Mouse (Mus musculus) fibroblast of lung, adult 2 months (primary cell): ENCODE results near the gene Frs3.
"Not testable (repeated sequence)": the region's sequence is repeated elsewhere in the genome, so short reads cannot be mapped to it uniquely, and the experiment has no call there.

ENCODE experiments used
- DNase-seq: peaks from one replicate; pipeline ENCODE4 v3.0.0-alpha.2; 2011; ENCODE audit warnings: low read depth

The Frs3 gene

DNA sequence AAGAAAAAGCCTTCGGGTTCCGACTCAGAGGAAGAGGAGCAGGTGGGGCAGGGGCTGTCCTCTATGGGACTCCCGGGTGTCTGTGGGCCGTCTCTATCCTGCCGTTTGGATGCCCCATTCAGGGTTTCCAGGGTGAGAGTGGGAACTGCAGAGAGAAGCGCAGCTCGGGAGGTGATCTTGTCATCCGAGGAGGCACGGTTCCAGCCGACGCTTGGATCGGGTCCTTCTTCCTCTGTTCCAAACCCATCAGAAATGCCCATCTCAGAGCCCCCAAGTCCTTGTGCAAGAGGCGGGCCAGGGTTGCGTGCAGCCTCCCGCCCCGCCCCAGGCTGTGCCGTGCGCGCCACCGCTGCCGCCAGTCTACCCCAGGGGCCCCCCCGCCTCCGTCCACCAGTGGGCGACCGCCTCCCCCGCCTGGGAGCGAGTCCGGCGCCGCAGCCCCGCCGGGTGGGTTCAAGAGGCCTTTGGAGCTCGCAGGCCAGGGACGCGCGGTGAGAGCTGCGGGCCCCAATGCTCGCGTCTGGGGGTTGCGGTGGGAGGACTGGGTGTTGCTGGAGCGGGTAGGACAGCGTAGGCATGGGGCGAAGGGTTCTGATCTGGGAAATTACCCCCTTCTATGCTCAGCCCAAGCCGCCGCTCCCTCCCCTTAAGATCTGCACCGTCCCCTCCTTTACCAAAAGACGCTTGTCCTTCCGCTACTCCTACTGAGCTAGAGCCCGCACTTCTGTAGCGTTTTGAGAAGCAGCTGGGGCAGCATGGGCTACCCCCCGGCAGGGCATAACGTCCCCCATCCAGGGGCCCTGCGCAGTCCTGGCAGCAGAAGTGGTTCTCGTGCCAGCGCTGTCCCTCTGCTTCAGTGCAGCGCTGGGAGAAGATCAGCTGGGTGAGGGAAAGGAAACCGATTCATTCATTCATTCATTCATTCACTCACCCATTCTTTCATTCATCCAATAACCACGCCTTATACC lies at the start of gene Frs3:
TSS of gene Frs3 (plus strand) at position 423 of the 968 bp plus-strand sequence.
- DNase-seq = no peak

DNA sequence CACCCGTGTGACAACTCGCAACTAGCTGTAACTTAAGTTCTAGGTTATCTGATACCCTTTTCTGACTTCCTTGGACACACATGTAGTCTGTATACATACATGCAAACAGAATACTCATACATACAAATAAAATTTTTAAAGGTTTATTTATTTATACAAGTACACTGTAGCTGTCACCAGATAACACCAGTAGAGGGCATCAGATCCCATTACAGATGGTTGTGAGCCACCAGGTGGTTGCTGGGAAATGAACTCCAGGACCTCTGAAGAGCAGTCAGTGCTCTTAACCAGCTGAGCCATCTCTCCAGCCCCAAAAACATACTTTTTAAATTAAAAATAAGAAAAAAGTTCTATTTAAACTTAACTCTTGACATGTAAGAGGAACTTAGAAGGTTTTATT lies 45.8 kb upstream of the Frs3 start:
- no peak for DNase-seq

DNA sequence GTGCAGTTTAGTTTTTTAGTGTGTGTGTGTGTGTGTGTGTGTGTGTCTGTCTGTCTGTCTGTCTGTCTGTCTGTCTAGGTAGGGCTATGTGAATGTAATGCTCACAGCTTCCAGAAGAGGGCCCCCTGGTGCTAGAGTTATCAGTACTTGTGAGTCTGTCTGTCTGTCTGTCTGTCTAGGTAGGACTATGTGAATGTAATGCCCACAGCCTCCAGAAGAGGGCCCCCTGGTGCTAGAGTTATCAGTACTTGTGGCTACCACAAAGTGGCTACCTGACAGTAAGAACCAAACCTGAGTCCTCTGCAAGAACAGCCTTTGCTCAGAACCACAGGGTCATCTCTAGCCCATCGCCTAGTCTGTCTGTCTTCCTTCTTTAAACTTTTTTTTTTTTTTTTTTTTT lies 42.1 kb upstream of the Frs3 start:
- DNase-seq = peak; percentile 41

DNA sequence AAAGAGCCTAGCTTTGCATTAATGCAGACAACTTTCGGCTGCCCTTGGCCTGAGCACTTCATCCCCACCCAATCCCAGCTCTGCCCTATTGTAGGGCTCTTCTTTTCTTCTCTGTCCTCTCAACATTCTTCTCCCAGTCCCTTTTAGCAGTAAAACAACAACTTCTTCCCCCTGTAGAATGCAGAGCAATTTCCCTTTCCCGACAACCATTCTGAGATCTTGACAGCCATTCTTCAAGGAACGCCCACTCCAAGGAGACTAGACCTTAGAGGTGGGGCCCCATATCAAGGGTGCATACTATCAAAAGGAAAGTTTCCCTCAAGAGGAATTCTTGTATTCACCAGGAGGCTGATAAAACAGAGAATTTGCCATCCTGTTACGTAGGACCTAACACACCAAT lies 39.9 kb upstream of the Frs3 start:
- no peak for DNase-seq

DNA sequence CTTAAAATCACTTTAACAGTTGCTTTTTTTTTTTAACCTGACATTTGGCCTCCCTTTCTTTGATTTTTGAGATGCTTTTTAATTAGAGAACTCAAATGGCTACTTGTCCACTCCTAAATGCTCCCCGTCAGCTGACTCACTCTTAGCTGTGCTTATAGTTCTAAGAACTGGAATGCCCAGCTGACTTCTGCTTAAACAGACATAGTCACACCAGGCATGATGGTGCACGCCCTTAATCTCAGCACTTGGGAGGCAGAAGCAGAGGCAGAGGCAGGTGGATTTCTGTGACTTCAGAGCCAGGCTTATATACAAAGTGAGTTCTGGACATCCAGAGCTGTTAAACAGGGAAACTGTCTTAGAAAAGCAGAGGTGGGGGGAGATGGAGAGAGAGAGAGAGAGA lies 36.9 kb upstream of the Frs3 start:
- DNase-seq = no peak

DNA sequence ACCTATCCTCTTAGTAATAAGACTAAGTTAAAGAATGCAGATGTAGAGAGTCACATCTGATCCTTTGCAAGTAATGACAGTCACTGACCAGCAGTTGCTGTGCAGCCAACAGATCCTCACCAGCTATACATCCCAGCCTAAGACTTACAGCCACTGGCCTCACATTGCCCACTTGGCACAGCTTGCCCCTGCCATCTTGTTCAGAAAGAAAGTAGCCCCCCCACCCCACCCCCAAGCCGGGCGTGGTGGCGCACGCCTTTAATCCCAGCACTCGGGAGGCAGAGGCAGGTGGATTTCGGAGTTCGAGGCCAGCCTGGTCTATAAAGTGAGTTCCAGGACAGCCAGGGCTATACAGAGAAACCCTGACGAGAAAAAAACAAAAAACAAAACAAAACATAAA lies 34.5 kb upstream of the Frs3 start:
- not testable (repeated sequence) for DNase-seq

DNA sequence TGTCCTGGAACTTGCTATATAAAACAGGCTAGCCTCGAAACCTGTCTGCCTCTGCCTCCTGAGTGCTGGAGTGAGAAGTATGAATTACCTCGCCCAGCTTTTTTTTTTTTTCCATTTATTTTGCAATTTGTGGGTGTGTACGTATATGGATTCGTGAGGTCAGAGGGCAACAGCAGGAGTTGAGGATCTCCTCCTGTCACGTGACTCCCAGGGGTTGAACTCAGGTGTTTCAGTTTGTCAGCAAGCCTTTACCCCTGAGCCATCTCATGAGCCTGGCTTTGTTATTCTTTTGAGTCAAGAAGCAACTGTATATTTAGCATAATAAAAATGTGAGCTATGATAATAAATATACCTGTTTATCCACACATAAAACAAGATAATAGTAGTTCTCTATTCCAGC lies 33.1 kb upstream of the Frs3 start:
- DNase-seq = no peak

DNA sequence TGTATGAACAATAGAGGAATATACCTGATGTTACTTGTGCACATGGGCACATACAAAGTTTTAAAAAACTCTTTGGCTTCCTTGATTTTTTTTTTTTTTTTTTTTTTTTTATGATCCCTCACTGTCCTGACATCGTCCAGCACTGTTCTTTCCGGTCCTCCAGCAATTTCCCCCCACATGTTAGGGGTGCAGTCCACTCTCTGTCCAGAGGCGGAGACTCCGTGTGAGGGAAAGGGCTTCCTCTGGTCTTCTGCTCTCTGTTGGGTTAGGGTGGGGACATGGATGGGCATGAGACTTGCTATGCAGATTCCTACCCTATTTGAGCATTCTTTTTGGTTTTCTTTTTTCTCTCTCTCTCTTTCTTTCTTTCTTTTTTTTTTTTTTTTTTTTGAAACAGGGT lies 30.9 kb upstream of the Frs3 start:
- no peak for DNase-seq

DNA sequence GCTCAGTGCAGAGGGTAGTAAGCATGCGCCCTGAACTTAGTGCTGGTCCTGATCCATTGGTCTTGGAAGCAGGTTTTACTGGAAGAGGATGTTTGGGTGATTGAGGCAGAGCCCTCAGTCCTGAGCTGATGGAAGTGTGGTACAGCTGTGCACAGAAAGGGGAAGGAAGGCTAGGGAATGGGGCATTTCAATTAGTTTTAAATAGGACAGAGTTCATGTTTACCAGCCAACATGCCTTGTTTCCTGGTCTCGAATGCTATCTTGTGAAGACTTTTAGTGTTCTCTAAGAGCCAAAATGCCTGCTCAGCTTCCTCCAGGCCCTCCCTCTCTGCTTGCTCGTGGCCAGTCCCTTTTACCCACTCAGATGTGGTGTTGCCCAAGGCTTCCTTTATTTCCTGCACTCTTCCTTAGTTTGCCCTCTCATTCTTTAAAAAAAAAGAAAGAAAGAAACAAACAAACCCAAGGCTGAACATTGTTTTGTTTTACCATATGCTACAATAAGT lies 30.0 kb upstream of the Frs3 start:
- DNase-seq = no peak

DNA sequence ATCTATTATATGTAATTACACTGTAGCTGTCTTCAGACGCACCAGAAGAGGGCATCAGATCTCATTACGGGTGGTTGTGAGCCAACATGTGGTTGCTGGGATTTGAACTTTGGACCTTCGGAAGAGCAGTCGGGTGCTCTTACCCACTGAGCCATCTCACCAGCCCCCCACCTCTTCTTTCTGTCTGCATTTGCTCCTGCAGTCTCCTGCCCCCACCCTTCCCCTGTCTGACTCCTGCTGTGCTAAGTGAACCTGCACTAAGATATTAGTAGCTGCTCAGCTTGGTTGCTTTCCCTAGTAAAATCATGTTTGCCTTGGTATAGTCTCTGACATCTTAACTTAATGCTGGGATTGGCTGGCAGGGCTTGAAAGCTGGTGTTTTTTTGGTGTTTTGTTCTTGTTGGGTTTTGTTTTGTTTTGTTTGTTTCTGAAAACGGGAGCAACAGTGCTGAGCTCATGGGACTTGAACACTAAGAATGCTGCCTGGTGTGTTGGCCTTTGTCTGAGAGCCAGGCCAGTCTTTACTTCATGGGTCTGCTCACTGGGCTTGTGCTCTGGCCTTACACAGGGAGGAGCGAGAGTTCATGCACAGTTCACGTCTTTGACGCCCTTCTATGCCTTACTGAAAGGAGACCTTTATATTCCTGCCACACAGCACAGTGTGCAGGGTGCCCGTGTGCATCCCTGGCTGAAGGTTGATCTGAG lies 25.7 kb upstream of the Frs3 start:
- no peak for DNase-seq

DNA sequence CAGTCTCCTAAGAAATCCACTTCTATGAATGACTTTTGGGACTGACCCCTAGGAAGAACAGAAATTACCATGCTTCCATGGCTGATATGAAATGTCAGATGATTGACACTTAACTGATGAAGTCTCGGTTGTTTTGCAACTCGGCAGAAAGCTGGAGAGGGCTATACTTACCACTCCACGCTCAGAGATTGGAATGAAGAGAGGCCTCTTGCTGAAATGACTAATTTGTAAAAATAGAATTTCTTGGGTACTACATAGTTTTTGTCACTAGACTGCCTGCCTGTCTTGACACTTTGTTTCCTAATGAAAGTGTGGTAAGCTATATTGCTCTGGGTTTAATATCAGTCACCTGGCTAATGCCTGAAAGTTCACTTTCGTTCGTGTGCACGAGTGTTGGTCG lies 24.4 kb upstream of the Frs3 start:
- no peak for DNase-seq

DNA sequence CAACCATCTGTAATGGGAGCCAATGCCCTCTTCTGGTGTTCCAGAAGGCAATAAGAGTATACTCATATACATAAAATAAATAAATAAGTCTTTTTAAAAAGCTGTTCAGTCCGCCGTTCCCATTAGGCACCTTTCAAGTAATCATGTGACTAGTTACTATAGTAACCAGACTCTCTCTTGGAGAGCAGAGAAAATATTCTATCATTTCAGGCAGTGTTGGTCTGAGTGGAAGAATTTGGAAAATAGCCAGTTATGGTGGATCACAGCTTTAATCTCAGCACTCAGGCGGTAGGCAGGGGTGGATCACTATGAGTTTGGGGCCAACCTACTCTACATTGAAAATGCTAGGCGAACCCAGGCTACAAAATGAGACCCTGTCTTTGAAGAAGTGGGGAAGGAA lies 19.7 kb upstream of the Frs3 start:
- DNase-seq = no peak

DNA sequence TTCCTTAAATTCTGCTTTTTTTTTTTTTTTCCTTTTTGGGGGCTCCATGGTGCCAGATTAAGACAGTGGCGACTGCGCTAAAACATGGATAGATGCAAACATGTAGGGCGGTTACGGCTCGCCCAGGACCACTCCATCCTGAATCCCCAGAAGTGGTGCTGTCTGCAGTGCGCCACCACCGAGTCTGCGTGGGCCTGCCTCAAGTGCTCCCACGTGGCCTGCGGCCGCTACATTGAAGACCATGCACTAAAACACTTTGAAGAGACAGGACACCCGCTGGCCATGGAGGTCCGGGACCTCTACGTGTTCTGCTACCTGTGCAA lies 16.9 kb upstream of the Frs3 start:
- DNase-seq = no peak

DNA sequence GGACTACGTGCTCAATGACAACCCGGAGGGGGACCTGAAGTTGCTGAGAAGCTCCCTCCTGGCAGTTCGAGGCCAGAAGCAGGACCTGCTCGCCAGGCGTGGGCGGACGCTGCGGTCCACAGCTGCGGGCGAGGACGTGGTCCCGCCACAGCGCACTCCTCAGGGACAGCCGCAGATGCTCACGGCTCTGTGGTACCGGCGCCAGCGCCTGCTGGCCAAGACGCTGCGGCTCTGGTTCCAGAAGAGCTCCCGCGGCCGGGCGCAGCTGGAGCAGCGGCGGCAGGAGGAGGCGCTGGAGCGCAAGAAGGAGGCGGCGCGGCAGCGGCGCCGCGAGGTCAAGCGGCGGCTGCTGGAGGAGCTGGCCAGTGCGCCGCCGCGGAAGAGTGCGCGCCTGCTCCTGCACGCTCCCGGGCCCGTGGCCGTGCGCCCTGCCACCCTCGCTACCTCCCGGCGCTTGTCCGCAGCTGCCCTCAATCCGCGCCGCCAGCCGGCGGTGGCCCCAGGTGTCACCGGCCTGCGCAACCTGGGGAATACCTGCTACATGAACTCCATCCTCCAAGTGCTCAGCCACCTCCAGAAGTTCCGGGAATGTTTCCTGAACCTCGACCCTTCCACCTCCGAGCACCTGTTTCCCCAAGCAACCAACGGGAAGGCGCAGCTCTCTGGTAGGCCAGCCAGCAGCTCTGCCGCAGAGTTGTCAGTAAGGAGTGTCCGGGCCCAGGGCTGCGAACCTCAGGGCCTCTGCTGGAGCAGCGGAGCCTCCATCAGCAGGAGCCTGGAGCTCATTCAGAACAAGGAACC lies 16.3 kb upstream of the Frs3 start:
- no peak for DNase-seq

DNA sequence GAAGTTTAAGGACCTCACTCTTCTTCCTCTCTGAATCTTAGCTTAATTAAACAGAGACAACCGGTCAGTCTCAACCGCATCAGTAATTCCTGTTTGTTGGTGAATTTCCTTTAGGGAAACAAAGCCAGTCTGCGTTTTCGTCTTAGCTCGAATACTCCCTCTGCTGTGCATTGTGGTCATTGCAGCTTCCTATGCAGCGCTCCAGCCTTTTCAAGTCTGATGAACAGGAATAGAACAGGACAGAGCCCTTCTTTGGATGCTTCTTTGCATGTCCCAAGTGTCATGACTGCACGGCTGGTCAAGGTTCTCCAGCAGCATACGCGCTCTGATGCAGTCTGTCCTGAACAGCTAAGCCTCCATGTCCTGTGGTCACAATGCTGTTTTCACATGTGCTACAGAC lies 12.2 kb upstream of the Frs3 start:
- DNase-seq = peak; percentile 51

DNA sequence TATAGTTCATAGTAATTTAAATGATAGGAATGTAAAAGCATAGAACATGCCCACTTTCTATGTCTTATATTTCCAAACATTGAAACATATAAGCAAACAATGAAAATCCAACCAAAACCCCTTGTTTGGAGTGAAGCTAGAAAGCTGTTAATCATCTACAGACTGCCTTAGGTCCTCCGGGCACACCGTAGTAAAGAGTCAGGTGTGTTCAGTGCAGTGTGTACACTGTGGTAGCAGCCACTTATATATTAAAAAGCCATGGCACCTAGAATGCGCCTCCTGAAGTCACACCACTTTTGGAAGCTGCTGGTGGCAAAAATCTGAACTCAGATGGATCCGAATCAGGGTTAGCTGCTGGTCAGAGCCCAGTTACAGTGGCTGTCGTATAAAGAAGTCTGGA lies 10.6 kb upstream of the Frs3 start:
- DNase-seq = no peak

DNA sequence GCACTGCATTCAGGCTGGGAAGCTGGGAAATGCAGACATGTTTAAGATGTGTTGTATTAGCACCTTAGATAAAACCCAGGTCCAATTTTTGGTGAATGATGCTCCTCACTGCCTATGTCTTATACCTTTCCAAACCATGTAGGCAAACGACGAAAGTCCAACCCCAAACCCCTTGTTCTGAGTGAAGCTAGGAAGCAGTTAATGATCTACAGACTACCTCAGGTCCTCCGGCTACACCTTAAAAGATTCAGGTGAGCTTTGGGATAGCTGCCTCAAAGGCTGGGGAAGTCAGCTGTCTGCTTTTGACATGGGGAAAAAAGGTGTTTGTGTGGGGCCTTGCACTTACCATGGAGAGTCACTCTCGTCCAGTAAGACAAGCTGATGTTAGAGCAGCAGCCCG lies 10.1 kb upstream of the Frs3 start:
- DNase-seq = no peak

DNA sequence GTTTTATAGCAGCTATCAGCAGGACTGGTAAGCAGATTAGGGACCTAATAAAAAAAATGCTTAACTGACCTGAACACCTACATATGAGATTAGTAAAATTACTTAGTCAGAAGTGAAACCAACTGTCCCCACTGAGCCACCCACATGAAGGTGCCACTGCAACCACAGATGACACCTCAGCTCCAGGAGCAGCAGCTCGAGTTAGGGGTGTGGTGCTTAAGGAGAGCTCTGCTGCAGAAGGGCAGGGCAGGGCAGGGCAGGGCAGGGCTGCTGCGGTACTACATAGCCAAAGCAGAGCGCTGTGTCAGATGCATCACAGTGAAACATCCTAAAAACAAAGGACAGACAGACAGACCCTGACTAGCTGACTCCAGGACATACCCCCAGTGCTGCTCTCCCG lies 6.0 kb upstream of the Frs3 start:
- DNase-seq = no peak

DNA sequence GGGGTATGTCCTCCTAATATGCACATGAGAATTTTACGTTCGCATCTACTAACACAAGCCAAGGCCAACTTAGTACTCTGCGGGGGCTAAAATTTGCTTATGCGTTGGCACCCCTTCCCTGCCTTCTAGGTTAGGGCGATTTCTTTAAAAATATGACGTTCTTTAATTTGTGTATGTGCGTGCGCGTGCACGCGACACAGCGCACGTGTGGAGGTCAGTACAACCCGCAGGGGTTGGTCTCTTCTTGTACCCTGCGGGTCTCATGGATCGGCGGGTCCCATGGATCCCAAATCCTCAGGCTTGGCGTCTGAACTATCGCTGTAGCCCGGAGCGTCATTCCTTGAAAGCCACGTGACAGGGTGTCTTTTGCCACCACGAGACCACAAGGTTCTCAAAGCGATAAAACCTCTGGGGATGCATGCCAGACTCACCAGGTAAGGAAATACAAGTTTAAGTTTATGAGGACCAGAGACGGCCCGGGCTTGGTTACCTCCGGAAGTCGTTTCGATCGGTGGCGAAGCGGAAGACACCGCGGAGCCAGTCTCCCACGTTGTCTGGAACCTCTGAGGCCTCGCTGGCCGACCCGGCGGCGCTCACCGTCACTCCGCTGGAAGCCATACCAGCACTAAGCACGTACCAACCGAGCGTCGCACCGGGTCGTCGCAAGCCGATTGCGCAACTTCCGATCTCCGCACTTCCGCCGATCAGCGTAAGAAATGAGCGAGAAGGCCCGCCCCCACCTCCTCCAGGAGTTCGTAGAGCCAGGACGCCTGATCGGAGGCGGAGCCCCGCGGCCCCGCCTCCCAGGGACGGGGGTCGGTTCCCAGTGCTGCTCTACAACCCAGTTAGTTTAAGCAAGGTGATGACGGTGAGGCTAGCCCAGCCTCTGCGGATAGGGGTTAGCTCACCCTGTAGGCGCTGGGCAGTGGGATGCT lies 1.2 kb upstream of the Frs3 start:
- peak; percentile 91 for DNase-seq

DNA sequence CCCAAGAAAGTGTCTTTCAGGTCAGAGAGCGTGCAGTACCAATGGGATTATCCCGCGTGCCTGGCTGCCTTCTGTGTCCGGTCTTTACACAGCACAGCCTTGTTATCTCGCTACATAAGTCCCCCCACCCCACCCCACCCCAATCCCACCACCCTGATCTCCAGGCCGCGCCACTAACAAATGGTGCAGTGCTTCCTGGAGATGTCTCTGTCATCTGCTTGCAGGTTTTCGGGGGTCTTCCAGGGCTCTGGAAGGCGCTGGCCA lies 554 bp upstream of the Frs3 start, which contains the start of gene Tomm6:
TSS of gene Tomm6 (minus strand) at position 43 of the 264 bp plus-strand sequence.
- DNase-seq = no peak

DNA sequence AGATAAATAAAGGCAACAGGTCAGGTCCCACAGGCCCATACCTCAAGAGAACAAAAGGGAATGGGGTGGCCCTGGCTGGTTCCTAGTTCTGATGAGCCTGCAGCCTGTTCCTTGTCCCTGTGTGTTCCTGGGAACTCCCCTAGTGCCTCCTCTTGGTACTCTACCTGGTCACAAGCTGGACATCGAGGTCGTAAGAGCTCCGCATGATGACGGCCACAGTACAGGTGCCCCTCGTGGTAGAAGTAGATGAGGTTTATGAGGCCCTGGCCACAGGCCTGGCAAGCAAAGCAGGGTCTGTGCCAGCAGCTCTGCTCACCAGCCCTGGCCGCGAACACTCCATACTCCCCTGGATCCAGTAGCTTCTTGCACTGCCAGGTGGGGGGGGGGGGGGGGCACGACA lies 1.1 kb downstream of the Frs3 start:
- no peak for DNase-seq

DNA sequence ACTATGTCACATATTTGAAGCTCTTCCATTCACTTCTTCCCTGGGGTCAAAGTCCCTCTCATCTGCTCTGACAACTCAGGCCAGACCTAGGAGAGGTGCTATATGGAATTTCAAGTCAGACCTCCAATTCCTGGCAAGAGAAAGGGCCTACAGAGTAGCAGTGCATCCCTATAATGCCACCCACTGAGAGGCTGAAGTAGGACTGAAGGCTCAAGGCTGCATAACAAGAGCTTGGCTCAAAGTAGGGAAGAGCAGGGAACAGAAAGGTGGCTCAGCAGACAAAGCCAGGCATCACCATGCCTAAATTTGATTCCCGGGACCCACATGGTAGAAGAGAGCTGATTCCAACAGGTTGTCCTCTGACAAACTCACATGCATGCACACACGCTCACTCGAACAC lies 2.8 kb downstream of the Frs3 start:
- no peak for DNase-seq
